Mouse (Mus musculus) midbrain, embryonic 11.5 days (tissue): ENCODE data around the gene Gpc2. TPM values are rescaled to one million over a fixed set of nuclear protein-coding genes. Genes with fewer than 3 reads are reported as not detected.

ENCODE experiments used
- ATAC-seq: fragments of 200-750 bp; cut with Nextera tagmentation; 2 replicates; pipeline ENCODE4 v1.8.0; 2017; ENCODE audit warnings: moderate TSS enrichment, moderate library complexity; ENCODE audit not compliant: low FRiP score
- DNase-seq: peaks from one replicate; pipeline ENCODE4 v3.0.0; 2015; ENCODE audit warnings: low spot score; ENCODE audit errors: missing footprints
- H3K27ac ChIP-seq: fragments of 300-500 bp; sonication (generic); 2 replicates; pipeline ENCODE4 v1.5.1; 2014; ENCODE audit warnings: low read depth, low read length
- H3K27me3 ChIP-seq: fragments of 300-500 bp; sonication (generic); 2 replicates; pipeline ENCODE4 v1.6.1; 2014; ENCODE audit warnings: mild to moderate bottlenecking, low read length, moderate library complexity, mixed read lengths; ENCODE audit not compliant: control insufficient read depth, insufficient read depth
- H3K36me3 ChIP-seq: fragments of 300-500 bp; sonication (generic); 2 replicates; pipeline ENCODE4 v1.6.1; 2014; ENCODE audit warnings: mild to moderate bottlenecking, low read length, moderate library complexity, mixed read lengths; ENCODE audit not compliant: control insufficient read depth, insufficient read depth
- H3K4me1 ChIP-seq: fragments of 300-500 bp; sonication (generic); 2 replicates; pipeline ENCODE4 v1.6.1; 2014; ENCODE audit warnings: low read length; ENCODE audit not compliant: control insufficient read depth, insufficient read depth
- H3K4me2 ChIP-seq: fragments of 300-500 bp; sonication (generic); 2 replicates; pipeline ENCODE4 v1.6.1; 2014; ENCODE audit warnings: mild to moderate bottlenecking, moderate library complexity
- H3K4me3 ChIP-seq: fragments of 300-500 bp; sonication (generic); 2 replicates; pipeline ENCODE4 v1.5.1; 2014; ENCODE audit warnings: low read depth, low read length
- H3K9ac ChIP-seq: fragments of 300-500 bp; sonication (generic); 2 replicates; pipeline ENCODE4 v1.6.1; 2014; ENCODE audit warnings: low read length
- H3K9me3 ChIP-seq: fragments of 300-500 bp; sonication (generic); 2 replicates; pipeline ENCODE4 v1.6.1; 2016; ENCODE audit warnings: low read length; ENCODE audit not compliant: control insufficient read depth
- WGBS: fragments of 180-500 bp; shearing (Covaris S2); extraction: QIAGEN DNeasy Blood & Tissue Kit; methylation state at CpG from one replicate; pipeline ENCODE4 v1.1.7; 2014; 5-methylcytosine and 5-hydroxymethylcytosine counted together
- polyA plus RNA-seq: library from polyadenylated mRNA; unstranded; fragments of >200 nt; fragmentation: Nextera tagmentation; extraction: Ambion mirVana; gene quantifications from 2 replicates; pipeline ENCODE4 v1.2.1, GENCODE M21; 2014

The Gpc2 gene
- polyA plus RNA-seq, 1 experiment from 2014 or later, result 15.5 TPM

DNA sequence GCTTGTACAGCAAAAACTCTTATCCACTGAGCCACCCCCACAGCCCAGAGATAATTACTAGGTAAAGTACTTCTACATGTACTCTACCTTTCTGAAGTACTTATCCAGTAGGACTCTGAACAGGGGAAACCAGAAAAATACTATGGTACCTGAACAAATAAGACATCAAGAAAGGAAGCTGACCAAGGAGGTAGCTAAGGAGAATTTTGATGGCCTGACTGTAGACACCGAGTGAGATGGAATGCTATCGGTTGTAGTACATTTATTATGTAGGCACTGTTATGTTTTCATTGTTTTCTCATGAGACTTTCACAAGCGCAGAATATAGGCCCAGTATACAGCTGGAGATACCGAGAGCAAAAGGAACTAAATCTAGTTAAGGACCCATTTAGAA lies 22.2 kb downstream of the Gpc2 start:
- H3K36me3 ChIP-seq, result peaks cover 25% of the 10 kb centered on the region
- 97% methylated on average over 4 of the region's 4 CpGs for WGBS
- no peaks in the 10 kb centered on the region for H3K9me3 ChIP-seq

GRCm38 (mm10) chr5:138256966-138257584 lies 22.7 kb downstream of the Gpc2 start:
- Histone ChIP-seq H3K27ac (no peak overlapping the region), H3K27me3 (no peaks in the 10 kb centered on the region), H3K9me3 (no peaks in the 10 kb centered on the region), H3K4me1 (peaks cover 9% of the 10 kb centered on the region), H3K36me3 (peaks cover 25% of the 10 kb centered on the region), H3K4me3 (no peak overlapping the region), H3K4me2 (no peak overlapping the region), H3K9ac (no peak overlapping the region)
- 90% methylated on average over 10 of the region's 10 CpGs for WGBS
- no peak for ATAC-seq
- DNase-seq, result no peak

More for the DNA sequence above, 22.2 kb downstream of the Gpc2 start:
- Histone ChIP-seq H3K4me1 (peaks cover 11% of the 10 kb centered on the region), H3K27me3 (no peaks in the 10 kb centered on the region), H3K4me2 (no peak overlapping the region), H3K4me3 (no peak overlapping the region), H3K27ac (no peak overlapping the region), H3K9ac (no peak overlapping the region)
- ATAC-seq, result no peak
- no peak for DNase-seq

GRCm38 (mm10) chr5:138256094-138256467 lies 23.7 kb downstream of the Gpc2 start:
- 26% methylated on average over 7 of the region's 7 CpGs for WGBS
- ATAC-seq, result peak; percentile 12; the same call in 1 of the 2 replicates
- H3K27me3 ChIP-seq, result no peaks in the 10 kb centered on the region

DNA sequence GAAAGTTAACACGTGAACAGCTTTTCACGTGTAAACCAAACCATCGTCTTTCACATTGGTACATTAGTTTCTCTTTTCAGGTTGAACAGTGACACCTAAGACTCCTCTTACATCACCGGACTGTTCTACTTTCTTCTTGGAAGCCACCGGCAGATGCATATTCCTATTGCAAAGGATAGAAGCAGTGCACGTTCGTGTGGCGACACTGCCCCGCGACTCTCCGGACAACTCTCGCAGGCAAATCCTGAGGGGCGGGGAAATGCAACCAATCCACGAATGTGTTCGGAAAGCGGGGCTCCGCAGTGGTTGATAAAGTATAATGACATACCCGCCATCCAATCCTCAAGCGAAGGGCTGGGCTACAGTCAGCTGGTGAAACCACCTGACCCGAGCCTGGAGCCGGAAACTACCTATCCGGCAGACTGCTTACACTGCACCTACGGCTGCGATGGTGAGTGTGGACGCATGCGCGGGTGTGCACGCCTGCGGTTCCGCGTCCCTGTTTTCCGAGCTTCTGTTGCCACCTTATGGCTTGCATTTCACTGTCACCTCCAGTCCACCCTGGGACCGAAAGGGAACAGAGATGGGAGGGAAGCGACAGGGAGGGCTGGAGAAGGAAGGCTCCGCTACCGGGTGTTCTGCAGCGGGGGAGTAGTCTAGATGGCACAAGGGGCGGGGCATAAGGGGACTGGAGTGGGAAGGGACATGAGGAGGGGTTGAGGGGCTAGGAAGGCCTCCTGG lies 24.3 kb downstream of the Gpc2 start, which contains the start of gene Lamtor4:
Gene Lamtor4, plus strand, starts transcription at position 130 of the 741 bp plus-strand sequence.
- H3K27ac ChIP-seq, result peak within 1 kb of the TSS; percentile 30; the same call in 1 of the 2 replicates
- peaks cover 13% of the 10 kb centered on the region for H3K36me3 ChIP-seq
- under 1% methylated on average over 38 of the region's 38 CpGs for WGBS
- H3K27me3 ChIP-seq, result no peaks in the 10 kb centered on the region
- H3K9ac ChIP-seq, result peak within 1 kb of the TSS; percentile 73
- DNase-seq (peak; percentile 95), ATAC-seq (peak; percentile 99)
- peaks cover 9% of the 10 kb centered on the region for H3K4me1 ChIP-seq
- H3K4me3 ChIP-seq, result peak within 1 kb of the TSS; percentile 70
- peak within 1 kb of the TSS; percentile 67 for H3K4me2 ChIP-seq
- H3K9me3 ChIP-seq, result no peaks in the 10 kb centered on the region

More at GRCm38 (mm10) chr5:138256094-138256467, 23.7 kb downstream of the Gpc2 start:
- Histone ChIP-seq H3K9me3 (no peaks in the 10 kb centered on the region), H3K9ac (peak overlapping the region; percentile 73), H3K27ac (peak overlapping the region; percentile 30; the same call in 1 of the 2 replicates), H3K36me3 (peaks cover 17% of the 10 kb centered on the region), H3K4me2 (peak overlapping the region; percentile 67), H3K4me1 (peaks cover 9% of the 10 kb centered on the region), H3K4me3 (peak overlapping the region; percentile 70)
- DNase-seq, result peak; percentile 89

- no peak overlapping the region for H3K4me3 ChIP-seq
- no peaks in the 10 kb centered on the region for H3K9me3 ChIP-seq
- no peak overlapping the region for H3K9ac ChIP-seq
- no peak overlapping the region for H3K27ac ChIP-seq
- no peak overlapping the region for H3K4me2 ChIP-seq
- H3K36me3 ChIP-seq, result no peaks in the 10 kb centered on the region
- no peaks in the 10 kb centered on the region for H3K27me3 ChIP-seq
- peaks cover 9% of the 10 kb centered on the region for H3K4me1 ChIP-seq
- no peak for DNase-seq
- ATAC-seq, result no peak
- WGBS, result 87% methylated on average over 3 of the region's 3 CpGs
Measured at GRCm38 (mm10) chr5:138253061-138253460, 26.7 kb downstream of the Gpc2 start.

- H3K27me3 ChIP-seq, result no peaks in the 10 kb centered on the region
- H3K4me1 ChIP-seq, result peaks cover 5% of the 10 kb centered on the region
- no peak overlapping the region for H3K27ac ChIP-seq
- ATAC-seq (no peak), DNase-seq (no peak)
- no peaks in the 10 kb centered on the region for H3K36me3 ChIP-seq
- no peak overlapping the region for H3K9ac ChIP-seq
- 83% methylated on average over 12 of the region's 12 CpGs for WGBS
- H3K4me3 ChIP-seq, result no peak overlapping the region
- H3K4me2 ChIP-seq, result no peak overlapping the region
- H3K9me3 ChIP-seq, result no peaks in the 10 kb centered on the region
Measured at GRCm38 (mm10) chr5:138251144-138251543, 28.7 kb downstream of the Gpc2 start.

DNA sequence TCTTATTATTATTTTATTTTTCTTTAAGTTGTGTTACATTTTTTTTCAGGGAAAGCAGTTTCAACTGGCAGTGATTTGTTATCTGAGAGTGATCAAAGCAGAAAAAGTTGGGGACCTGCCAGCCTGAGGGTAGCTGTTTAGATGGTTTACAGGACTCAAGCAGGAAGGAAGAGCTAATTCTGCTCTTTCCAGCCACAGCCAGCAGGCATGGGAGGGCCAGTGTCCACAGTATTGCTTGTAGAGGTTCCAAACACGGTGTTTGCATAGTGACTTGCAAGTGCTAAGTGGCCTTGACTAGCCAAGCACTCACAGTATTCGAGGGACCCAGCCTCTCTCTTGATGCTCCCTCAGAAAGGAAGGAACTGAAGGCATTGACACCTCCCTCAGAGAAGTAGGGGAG lies 38.3 kb downstream of the Gpc2 start:
- Histone ChIP-seq H3K4me3 (no peak overlapping the region), H3K36me3 (no peaks in the 10 kb centered on the region), H3K27ac (no peak overlapping the region), H3K27me3 (no peaks in the 10 kb centered on the region), H3K9ac (no peak overlapping the region), H3K9me3 (no peaks in the 10 kb centered on the region), H3K4me2 (no peak overlapping the region), H3K4me1 (no peaks in the 10 kb centered on the region)
- DNase-seq (no peak), ATAC-seq (no peak)
- 36% methylated on average over 2 of the region's 2 CpGs for WGBS

DNA sequence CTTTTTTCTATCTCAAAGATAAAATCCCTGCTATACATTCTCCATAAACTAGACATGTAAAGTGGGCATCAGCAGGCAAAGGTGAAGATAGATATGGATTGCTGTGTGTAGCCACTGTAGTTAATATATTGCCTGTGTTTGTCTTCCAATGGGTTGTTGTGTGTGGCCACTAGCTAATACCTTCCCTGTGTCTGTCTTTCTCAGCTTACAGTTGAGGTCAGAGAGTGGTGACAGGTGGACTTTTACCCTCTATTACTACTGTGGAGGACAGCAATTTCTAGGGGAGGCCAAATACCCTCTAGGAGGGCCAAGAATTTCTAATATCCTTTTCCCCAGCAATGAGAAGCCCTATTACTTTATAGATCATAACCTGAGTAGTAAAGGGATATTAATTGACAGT lies 45.6 kb downstream of the Gpc2 start:
- Histone ChIP-seq H3K27ac (no peak overlapping the region), H3K9me3 (no peaks in the 10 kb centered on the region), H3K4me1 (no peaks in the 10 kb centered on the region), H3K27me3 (no peaks in the 10 kb centered on the region), H3K36me3 (no peaks in the 10 kb centered on the region), H3K4me3 (no peak overlapping the region), H3K4me2 (no peak overlapping the region), H3K9ac (no peak overlapping the region)
- DNase-seq (no peak), ATAC-seq (no peak)

GRCm38 (mm10) chr5:138233778-138234177 lies 46.0 kb downstream of the Gpc2 start:
- no peak overlapping the region for H3K4me2 ChIP-seq
- H3K27me3 ChIP-seq, result no peaks in the 10 kb centered on the region
- no peak for DNase-seq
- no peaks in the 10 kb centered on the region for H3K9me3 ChIP-seq
- no peaks in the 10 kb centered on the region for H3K36me3 ChIP-seq
- H3K27ac ChIP-seq, result no peak overlapping the region
- H3K4me3 ChIP-seq, result no peak overlapping the region
- no peak for ATAC-seq
- no peaks in the 10 kb centered on the region for H3K4me1 ChIP-seq
- H3K9ac ChIP-seq, result no peak overlapping the region
- WGBS, result 81% methylated on average over 2 of the region's 2 CpGs
